Mouse (Mus musculus): ENCODE results near the gene Ncapd3.
A peak's percentile ranks its signal among the peaks of the same experiment; 100 is the strongest.

The Ncapd3 gene

GRCm38 (mm10) chr9:27029828-27030762 lies at the start of gene Ncapd3, which contains the start of gene Vps26b:
Gene Ncapd3, plus strand, starts transcription at chr9:27030175.
Gene Vps26b, minus strand, starts transcription at chr9:27030065.
- DNase-seq (ENCODE audit: low read depth, low spot score): peak; percentile 96

- no peak for DNase-seq (ENCODE audit: low read depth, low spot score)
Observed at GRCm38 (mm10) chr9:26985090-26985613, 44.8 kb upstream of the Ncapd3 start.

GRCm38 (mm10) chr9:26985668-26986277 lies 44.2 kb upstream of the Ncapd3 start:
- DNase-seq (ENCODE audit: low read depth, low spot score): no peak

- DNase-seq (ENCODE audit: low read depth, low spot score): no peak
Observed at GRCm38 (mm10) chr9:26990181-26990580, 39.8 kb upstream of the Ncapd3 start.

- no peak for DNase-seq (ENCODE audit: low read depth, low spot score)
Observed at GRCm38 (mm10) chr9:26993118-26993517, 36.9 kb upstream of the Ncapd3 start.

GRCm38 (mm10) chr9:26993900-26994299 lies 36.1 kb upstream of the Ncapd3 start:
- no peak for DNase-seq (ENCODE audit: low read depth, low spot score)

GRCm38 (mm10) chr9:26997062-26997461 lies 32.9 kb upstream of the Ncapd3 start:
- no peak for DNase-seq (ENCODE audit: low read depth, low spot score)

- no peak for DNase-seq (ENCODE audit: low read depth, low spot score)
Observed at GRCm38 (mm10) chr9:26997501-26997900, 32.5 kb upstream of the Ncapd3 start.

- DNase-seq (ENCODE audit: low read depth, low spot score): no peak
Observed at GRCm38 (mm10) chr9:26998669-26999460, 31.1 kb upstream of the Ncapd3 start.

GRCm38 (mm10) chr9:26999461-27000395 lies 30.2 kb upstream of the Ncapd3 start, which contains the start of the genes Acad8 and Thyn1:
Gene Acad8, minus strand, starts transcription at chr9:26999566.
Gene Thyn1, plus strand, starts transcription at chr9:26999710.
- peak; percentile 98 for DNase-seq (ENCODE audit: low read depth, low spot score)

GRCm38 (mm10) chr9:27005231-27005630 lies 24.7 kb upstream of the Ncapd3 start:
- DNase-seq (ENCODE audit: low read depth, low spot score): no peak

- no peak for DNase-seq (ENCODE audit: low read depth, low spot score)
Observed at GRCm38 (mm10) chr9:27005933-27006332, 24.0 kb upstream of the Ncapd3 start.

- no peak for DNase-seq (ENCODE audit: low read depth, low spot score)
Observed at GRCm38 (mm10) chr9:27006866-27007265, 23.1 kb upstream of the Ncapd3 start.

- DNase-seq (ENCODE audit: low read depth, low spot score): no peak
Observed at GRCm38 (mm10) chr9:27009231-27009630, 20.7 kb upstream of the Ncapd3 start.

- DNase-seq (ENCODE audit: low read depth, low spot score): no peak
Observed at GRCm38 (mm10) chr9:27011572-27011971, 18.4 kb upstream of the Ncapd3 start.

GRCm38 (mm10) chr9:27018961-27019360 lies 11.0 kb upstream of the Ncapd3 start:
- DNase-seq (ENCODE audit: low read depth, low spot score): no peak

GRCm38 (mm10) chr9:27023681-27024080 lies 6.3 kb upstream of the Ncapd3 start:
- DNase-seq (ENCODE audit: low read depth, low spot score): no peak

GRCm38 (mm10) chr9:27026708-27027107 lies 3.3 kb upstream of the Ncapd3 start:
- DNase-seq (ENCODE audit: low read depth, low spot score): no peak

GRCm38 (mm10) chr9:27029022-27029827 lies 750 bp upstream of the Ncapd3 start:
- DNase-seq (ENCODE audit: low read depth, low spot score): peak; percentile 19

GRCm38 (mm10) chr9:27030763-27031100 lies 757 bp downstream of the Ncapd3 start:
- DNase-seq (ENCODE audit: low read depth, low spot score): no peak

All from retina, postnatal 7 days (tissue).